Mouse (Mus musculus): ENCODE measurements around the gene Gm14180.
"Not testable (repeated sequence)": the region's sequence is repeated elsewhere in the genome, so short reads cannot be mapped to it uniquely, and the experiment has no call there.

Gm14180 gene

GRCm38 (mm10) chr11:99734190-99734589 is at the start of gene Gm14180:
Gene Gm14180, minus strand, starts transcription at chr11:99734290.
- ATAC-seq (ENCODE audit: low TSS enrichment) = no peak

- ATAC-seq (ENCODE audit: low TSS enrichment) = no peak
Measured at GRCm38 (mm10) chr11:99780604-99781003, 46.5 kb upstream of the Gm14180 start, which contains the start of gene Krtap4-8. Gene Krtap4-8, minus strand, starts transcription at chr11:99780704.

- no peak for ATAC-seq (ENCODE audit: low TSS enrichment)
Measured at GRCm38 (mm10) chr11:99778401-99778800, 44.3 kb upstream of the Gm14180 start.

GRCm38 (mm10) chr11:99772813-99773212 is 38.7 kb upstream of the Gm14180 start, which contains the start of gene Gm11595:
Gene Gm11595, minus strand, starts transcription at chr11:99772913.
- not testable (repeated sequence) for ATAC-seq (ENCODE audit: low TSS enrichment)

- no peak for ATAC-seq (ENCODE audit: low TSS enrichment)
Measured at GRCm38 (mm10) chr11:99768410-99768809, 34.3 kb upstream of the Gm14180 start.

- ATAC-seq (ENCODE audit: low TSS enrichment) = no peak
Measured at GRCm38 (mm10) chr11:99758877-99759276, 24.8 kb upstream of the Gm14180 start.

GRCm38 (mm10) chr11:99743985-99744384 is 9.9 kb upstream of the Gm14180 start:
- ATAC-seq (ENCODE audit: low TSS enrichment) = no peak

- ATAC-seq (ENCODE audit: low TSS enrichment) = no peak
Measured at GRCm38 (mm10) chr11:99724061-99724460, 10.0 kb downstream of the Gm14180 start.

- ATAC-seq (ENCODE audit: low TSS enrichment) = no peak
Measured at GRCm38 (mm10) chr11:99718759-99719158, 15.3 kb downstream of the Gm14180 start.

GRCm38 (mm10) chr11:99690463-99690862 is 43.6 kb downstream of the Gm14180 start, which contains the start of gene Gm14190:
Gene Gm14190, minus strand, starts transcription at chr11:99690740.
- ATAC-seq (ENCODE audit: low TSS enrichment) = no peak

GRCm38 (mm10) chr11:99685235-99685634 is 48.9 kb downstream of the Gm14180 start:
- ATAC-seq (ENCODE audit: low TSS enrichment) = not testable (repeated sequence)
